Mouse (Mus musculus): ENCODE data around the gene Ly6g5c.

- peak in 1 of 2 experiments; percentile 81; a peak in 2 of 4 replicates for TF ChIP-seq CTCF (conservative IDR thresholded peaks at IDR 0.05 in 1 of 2, IDR thresholded peaks at IDR 0.05 in 1 of 2; ENCODE audit: low read depth in 2 of 2, low read length in 2 of 2)
- TF ChIP-seq PAX5 (IDR thresholded peaks at IDR 0.05; ENCODE audit: low read length) = no peak
- TF ChIP-seq USF1 (IDR thresholded peaks at IDR 0.05; ENCODE audit: low read depth, low read length) = no peak
- TF ChIP-seq GABPA (IDR thresholded peaks at IDR 0.05; ENCODE audit: insufficient replicate concordance, low read depth, low read length) = no peak
- TF ChIP-seq MAX (IDR thresholded peaks at IDR 0.05; ENCODE audit: low read length) = no peak
- TF ChIP-seq POLR2A (IDR thresholded peaks at IDR 0.05; ENCODE audit: low read depth, low read length) = no peak
- no peak for TF ChIP-seq KAT2A (IDR thresholded peaks at IDR 0.05; ENCODE audit: insufficient replicate concordance, low read length)
- TF ChIP-seq CHD2 (IDR thresholded peaks at IDR 0.05; ENCODE audit: low read length) = no peak
Observed at GRCm38 (mm10) chr17:35105740-35106389, 2.2 kb upstream of the Ly6g5c start.
